Mouse (Mus musculus): ENCODE data around the gene Nop16. TPM values are rescaled to one million over a fixed set of nuclear protein-coding genes. Genes with fewer than 3 reads are reported as not detected.

The Nop16 gene
- total and polyA plus RNA-seq, 2 experiments: 9.4 to 15.0 TPM

DNA sequence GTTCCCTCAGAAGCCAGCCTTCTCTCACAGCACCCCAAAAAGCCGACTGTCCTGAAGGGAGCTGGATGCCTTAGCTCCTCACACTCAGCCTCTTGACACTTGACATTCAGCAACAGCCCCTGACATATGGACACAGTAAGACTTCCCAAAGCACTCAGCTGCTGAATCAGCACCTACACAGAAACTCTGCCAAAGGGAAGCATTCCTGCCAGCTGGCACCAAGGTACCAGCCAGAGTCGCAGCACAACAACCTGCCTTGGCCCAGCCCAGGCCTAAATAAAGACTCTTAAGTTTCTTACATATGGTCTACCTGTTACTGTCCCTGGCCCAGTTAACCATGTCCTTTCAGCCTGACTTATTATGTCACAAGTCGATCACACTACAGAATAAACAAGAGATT lies 33.1 kb downstream of the Nop16 start:
- DNase-seq (ENCODE audit: extremely low read depth, low read depth, low spot score): peak; percentile 80
- H3K4me1 ChIP-seq (ENCODE audit: control insufficient read depth, insufficient read depth, low read length): peaks cover 3% of the 10 kb centered on the region; the same call in 1 of the 2 replicates
- H3K36me3 ChIP-seq (ENCODE audit: control insufficient read depth, insufficient read depth, low read length): peaks cover 55% of the 10 kb centered on the region
- no peak overlapping the region for H3K9ac ChIP-seq (ENCODE audit: low read depth, low read length)
- no peak overlapping the region for H3K4me3 ChIP-seq (ENCODE audit: insufficient read depth, low read depth, low read length)
- peaks cover 8% of the 10 kb centered on the region; the same call in 1 of the 2 replicates for H3K79me2 ChIP-seq (ENCODE audit: control insufficient read depth, insufficient read depth, low read length)
- no peak for TF ChIP-seq POLR2A (IDR thresholded peaks at IDR 0.05; ENCODE audit: extremely low read depth, insufficient read depth, low read length)
- no peak for TF ChIP-seq CTCF (IDR thresholded peaks at IDR 0.05; ENCODE audit: low read depth, low read length)
- no peaks in the 10 kb centered on the region for H3K27me3 ChIP-seq (ENCODE audit: control insufficient read depth, insufficient read depth, low read length)
- 52% methylated on average over 3 of the region's 3 CpGs for WGBS
- H3K27ac ChIP-seq (replicated peaks; ENCODE audit: insufficient read depth, low read depth, low read length): no peak overlapping the region

DNA sequence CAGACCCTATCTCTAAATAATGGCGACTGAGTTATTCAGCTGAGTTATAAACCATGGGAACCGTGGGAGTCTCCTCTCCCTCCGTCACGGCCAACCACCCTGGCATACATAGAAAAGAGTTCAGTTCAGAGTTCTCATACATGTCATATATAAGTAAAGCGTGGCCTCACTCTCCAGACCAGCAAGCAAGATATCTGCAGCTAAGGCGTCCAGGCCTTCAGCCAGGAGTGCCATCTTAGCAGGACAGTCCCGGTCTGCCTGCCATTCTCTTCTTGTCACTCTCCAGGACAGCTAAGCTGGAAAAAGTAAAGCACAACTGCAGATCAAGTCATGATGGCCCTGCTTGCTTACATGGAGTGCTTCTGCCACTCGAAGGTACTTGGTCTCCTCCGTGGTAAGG lies 33.7 kb downstream of the Nop16 start:
- no peak for TF ChIP-seq POLR2A (IDR thresholded peaks at IDR 0.05; ENCODE audit: extremely low read depth, insufficient read depth, low read length)
- TF ChIP-seq CTCF (IDR thresholded peaks at IDR 0.05; ENCODE audit: low read depth, low read length): no peak
- Histone ChIP-seq H3K4me1 (ENCODE audit: control insufficient read depth, insufficient read depth, low read length) (peaks cover 3% of the 10 kb centered on the region; the same call in 1 of the 2 replicates), H3K9ac (ENCODE audit: low read depth, low read length) (no peak overlapping the region), H3K79me2 (ENCODE audit: control insufficient read depth, insufficient read depth, low read length) (peaks cover 4% of the 10 kb centered on the region; the same call in 1 of the 2 replicates), H3K36me3 (ENCODE audit: control insufficient read depth, insufficient read depth, low read length) (peaks cover 57% of the 10 kb centered on the region), H3K4me3 (ENCODE audit: insufficient read depth, low read depth, low read length) (no peak overlapping the region), H3K27ac (replicated peaks; ENCODE audit: insufficient read depth, low read depth, low read length) (no peak overlapping the region), H3K27me3 (ENCODE audit: control insufficient read depth, insufficient read depth, low read length) (no peaks in the 10 kb centered on the region)
- DNase-seq (ENCODE audit: extremely low read depth, low read depth, low spot score): no peak
- WGBS: 94% methylated on average over 9 of the region's 9 CpGs

DNA sequence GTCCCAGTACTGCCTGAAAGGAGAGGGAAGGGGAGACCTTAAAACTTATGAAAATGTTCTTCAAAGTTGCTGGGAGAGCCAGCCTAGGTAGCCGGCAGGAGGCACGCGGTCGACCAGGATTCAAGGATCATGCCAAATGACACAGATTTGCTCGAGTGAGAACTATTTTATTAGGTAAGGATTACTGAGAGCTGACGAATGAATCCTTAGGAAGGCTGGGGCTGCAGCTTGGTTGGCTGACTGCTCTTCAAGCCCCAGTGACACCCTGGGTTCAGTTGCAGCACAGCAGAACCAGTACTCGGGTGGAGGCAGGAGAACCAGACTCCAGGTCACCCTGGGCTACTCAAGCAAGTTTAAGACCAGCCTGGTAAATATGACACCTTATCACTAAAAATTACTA lies 41.9 kb downstream of the Nop16 start:
- H3K4me1 ChIP-seq (ENCODE audit: control insufficient read depth, insufficient read depth, low read length): peaks cover 4% of the 10 kb centered on the region
- H3K79me2 ChIP-seq (ENCODE audit: control insufficient read depth, insufficient read depth, low read length): no peaks in the 10 kb centered on the region
- no peak for DNase-seq (ENCODE audit: extremely low read depth, low read depth, low spot score)
- peaks cover 47% of the 10 kb centered on the region for H3K36me3 ChIP-seq (ENCODE audit: control insufficient read depth, insufficient read depth, low read length)
- H3K27me3 ChIP-seq (ENCODE audit: control insufficient read depth, insufficient read depth, low read length): no peaks in the 10 kb centered on the region
- no peak overlapping the region for H3K4me3 ChIP-seq (ENCODE audit: insufficient read depth, low read depth, low read length)
- no peak overlapping the region for H3K9ac ChIP-seq (ENCODE audit: low read depth, low read length)
- no peak for TF ChIP-seq CTCF (IDR thresholded peaks at IDR 0.05; ENCODE audit: low read depth, low read length)
- no peak for TF ChIP-seq POLR2A (IDR thresholded peaks at IDR 0.05; ENCODE audit: extremely low read depth, insufficient read depth, low read length)
- WGBS: 88% methylated on average over 7 of the region's 7 CpGs
- no peak overlapping the region for H3K27ac ChIP-seq (replicated peaks; ENCODE audit: insufficient read depth, low read depth, low read length)

Other genes with a start within 250 kb of the Nop16 start
- gene Cplx2, start 218.7 kb downstream of the Nop16 start, total RNA-seq (2014; rRNA removed): 0.37 and 0.54 TPM in 2 replicates
- 0.57 and 0.81 TPM in 2 replicates for gene Cplx2, start 218.7 kb downstream of the Nop16 start, polyA plus RNA-seq (2012; rRNA removed)
- 19.2 and 21.1 TPM in 2 replicates for gene Thoc3, start 121.2 kb downstream of the Nop16 start, total RNA-seq (2014; rRNA removed)
- gene Thoc3, start 121.2 kb downstream of the Nop16 start, polyA plus RNA-seq (2012; rRNA removed): 25.3 and 27.7 TPM in 2 replicates
- gene Simc1, start 86.3 kb downstream of the Nop16 start, total RNA-seq (2014; rRNA removed): 2.9 and 5.6 TPM in 2 replicates
- gene Simc1, start 86.3 kb downstream of the Nop16 start, polyA plus RNA-seq (2012; rRNA removed): 3.9 and 6.7 TPM in 2 replicates
- gene 4833439L19Rik, start 24.7 kb downstream of the Nop16 start, total RNA-seq (2014; rRNA removed): 24.1 and 24.2 TPM in 2 replicates
- gene 4833439L19Rik, start 24.7 kb downstream of the Nop16 start, polyA plus RNA-seq (2012; rRNA removed): 52.5 and 54.3 TPM in 2 replicates
- gene Arl10, start 15.1 kb downstream of the Nop16 start, total RNA-seq (2014; rRNA removed): 4.2 and 5.6 TPM in 2 replicates
- gene Arl10, start 15.1 kb downstream of the Nop16 start, polyA plus RNA-seq (2012; rRNA removed): 3.2 and 5.2 TPM in 2 replicates
- 51.1 and 56.3 TPM in 2 replicates for gene Higd2a, start 117 bp upstream of the Nop16 start, total RNA-seq (2014; rRNA removed)
- 98.7 and 133 TPM in 2 replicates for gene Higd2a, start 117 bp upstream of the Nop16 start, polyA plus RNA-seq (2012; rRNA removed)
- 19.0 and 24.8 TPM in 2 replicates for gene Cltb, start 21.3 kb upstream of the Nop16 start, total RNA-seq (2014; rRNA removed)
- 45.6 and 51.5 TPM in 2 replicates for gene Cltb, start 21.3 kb upstream of the Nop16 start, polyA plus RNA-seq (2012; rRNA removed)
- gene Faf2, start 31.7 kb upstream of the Nop16 start, total RNA-seq (2014; rRNA removed): 25.1 and 29.9 TPM in 2 replicates
- gene Faf2, start 31.7 kb upstream of the Nop16 start, polyA plus RNA-seq (2012; rRNA removed): 22.5 and 28.1 TPM in 2 replicates
- 5.8 and 11.4 TPM in 2 replicates for gene Rnf44, start 103.8 kb upstream of the Nop16 start, total RNA-seq (2014; rRNA removed)
- 86.1 and 87.9 TPM in 2 replicates for gene Rnf44, start 103.8 kb upstream of the Nop16 start, polyA plus RNA-seq (2012; rRNA removed)
- gene Cdhr2, start 111.4 kb upstream of the Nop16 start, total RNA-seq (2014; rRNA removed): under 0.01 and 0.20 TPM in 2 replicates
- 0.15 and 0.18 TPM in 2 replicates for gene Cdhr2, start 111.4 kb upstream of the Nop16 start, polyA plus RNA-seq (2012; rRNA removed)
- gene Gprin1, start 159.8 kb upstream of the Nop16 start, total RNA-seq (2014; rRNA removed): not detected in 2 replicates
- gene Gprin1, start 159.8 kb upstream of the Nop16 start, polyA plus RNA-seq (2012; rRNA removed): not detected in 2 replicates
- not detected in 2 replicates for gene Sncb, start 176.5 kb upstream of the Nop16 start, total RNA-seq (2014; rRNA removed)
- gene Sncb, start 176.5 kb upstream of the Nop16 start, polyA plus RNA-seq (2012; rRNA removed): not detected in 2 replicates
- not detected in 2 replicates for gene Eif4e1b, start 193.9 kb upstream of the Nop16 start, total RNA-seq (2014; rRNA removed)
- gene Eif4e1b, start 193.9 kb upstream of the Nop16 start, polyA plus RNA-seq (2012; rRNA removed): not detected in 2 replicates
- 0.74 and 0.94 TPM in 2 replicates for gene Tspan17, start 199.3 kb upstream of the Nop16 start, total RNA-seq (2014; rRNA removed)
- 1.4 and 2.4 TPM in 2 replicates for gene Tspan17, start 199.3 kb upstream of the Nop16 start, polyA plus RNA-seq (2012; rRNA removed)